Comparison of ENCODE assay signal across 8 mouse cellular contexts in genomic region chr1:174172605-174173004, GRCm38 (mm10). TPM values are rescaled to one million over a fixed set of nuclear protein-coding genes. Genes with fewer than 3 reads are reported as not detected.
DNase-seq lines count a peak whose midpoint lies in the region.

Gene Spta1, plus strand, starts transcription at chr1:174172776.

- H3K36me3 ChIP-seq in erythroblast, embryonic 14.5 days (ENCODE audit: control insufficient read depth) = peaks cover 37% of the 10 kb centered on the region

- H3K4me3 ChIP-seq in erythroblast, embryonic 14.5 days (replicated peaks) = peak within 1 kb of the TSS; percentile 87

- no peaks in the 10 kb centered on the region for H3K27me3 ChIP-seq in erythroblast, embryonic 14.5 days (ENCODE audit: control insufficient read depth)

- no peaks in the 10 kb centered on the region for H3K9me3 ChIP-seq in erythroblast, embryonic 14.5 days (ENCODE audit: control insufficient read depth, low read length)

- peaks cover 48% of the 10 kb centered on the region for H3K4me1 ChIP-seq in erythroblast, embryonic 14.5 days (ENCODE audit: control insufficient read depth)

- peak; percentile 17 for DNase-seq in 416B (ENCODE audit: low read depth)
- DNase-seq in MEL-GATA-1-ER (ENCODE audit: extremely low read depth, low read depth) = peak; percentile 84
- peak; percentile 89 for DNase-seq in liver
- DNase-seq in right cerebral cortex, adult 18-20 months = no peak
- DNase-seq in gastrocnemius, adult 8-10 months (ENCODE audit: low spot score in 2 of 2) = no peak
- DNase-seq in layer of hippocampus, postnatal 10 days (ENCODE audit: low spot score in 2 of 2) = no peak
- no peak for DNase-seq in kidney, postnatal 4 days

RNA-seq across cellular contexts. Expression of gene Spta1, which starts in this region (rescaled TPM):
- polyA plus RNA-seq in erythroblast, embryonic 14.5 days (2012) = 3.5 and 4.1 TPM in 2 replicates
- total RNA-seq in gastrocnemius, adult 8-10 months (2022) = under 1 TPM in 1 of 4 experiments, not detected in 3; 0.05 TPM
- total RNA-seq in layer of hippocampus, postnatal 10 days (2021) = under 1 TPM; 0.25 to 0.29 TPM

Comparison
In these comparisons a context has a peak if more than half of its experiments do, and no peak if none do; other contexts are left out.
1. DNase-seq: peak in 416B (single experiment), MEL-GATA-1-ER (single experiment) and liver (single experiment); none in right cerebral cortex, adult 18-20 months (single experiment), gastrocnemius, adult 8-10 months (0 of 2), layer of hippocampus, postnatal 10 days (0 of 2) and kidney, postnatal 4 days (0 of 2).